ENCODE assay signal across 13 mouse cellular contexts in the genomic region with DNA sequence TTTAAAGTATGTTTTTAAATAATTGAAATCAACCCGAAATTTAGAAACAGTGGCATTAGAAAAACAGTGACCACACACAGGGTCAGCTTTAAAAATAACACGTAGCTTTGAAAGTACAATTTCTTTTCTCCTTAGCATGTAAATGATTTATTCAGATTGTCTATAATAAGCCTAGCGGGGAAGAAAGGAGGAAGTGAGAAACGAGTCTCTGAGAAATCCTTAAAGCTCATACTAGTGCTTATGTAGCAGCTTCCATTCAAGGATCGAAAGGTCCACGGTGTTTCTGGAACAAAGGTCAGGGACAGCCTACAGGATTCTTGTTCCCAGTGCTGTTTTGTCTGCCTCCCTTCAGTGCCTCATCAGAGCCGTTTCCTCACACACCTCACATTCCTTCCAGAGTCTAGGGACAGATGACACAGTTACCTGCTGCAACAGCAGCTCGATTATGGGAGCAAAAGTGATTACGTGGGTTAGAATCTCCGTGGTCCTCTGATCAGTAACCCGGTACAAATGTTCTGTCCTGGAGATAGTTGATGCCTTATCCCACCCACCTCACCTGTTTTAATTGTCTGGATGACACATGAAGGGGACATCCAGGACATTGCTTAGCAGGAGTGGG. TPM values are rescaled to one million over a fixed set of nuclear protein-coding genes. Genes with fewer than 3 reads are reported as not detected.
DNase-seq lines count a peak whose midpoint lies in the region; ATAC-seq lines count a peak whose summit lies in the region.
"Had no signal": no experiment of that assay in that cellular context is flagged by ENCODE, and none has a peak within 500 bp of the region (broad histone marks: within the 10 kb centered on the region; RNA-seq: fewer than 3 reads in every experiment).

No protein-coding gene starts in this region.

- peak; percentile 45 for ATAC-seq in frontal cortex, adult (ENCODE audit: low TSS enrichment)
- ATAC-seq in granulocyte monocyte progenitor cell, adult 5-6 weeks (replicated peaks; ENCODE audit: poor library complexity, severe bottlenecking), result 0 out of 2 replicates have a peak, but pooled peaks have one; percentile 21
- ATAC-seq in neutrophil, adult 5-6 weeks (ENCODE audit: extremely low read depth, insufficient number of reproducible peaks, low FRiP score, poor library complexity, severe bottlenecking), result peak; percentile 46; the same call in 1 of the 2 replicates
- ATAC-seq: forebrain, embryonic 13.5 days; midbrain, embryonic 15.5 days had no signal

- DNase-seq in frontal cortex, postnatal 25 days (ENCODE audit: low spot score in 2 of 2), result no peak
- DNase-seq in kidney, postnatal 14 days, result peak; percentile 15
- no peak for DNase-seq in kidney, postnatal 10 days
- no peak for DNase-seq in c-Kit-positive CD71-positive TER-119-positive erythroid progenitor cells, embryonic 14.5 days (ENCODE audit: low spot score)
- DNase-seq in adrenal gland, postnatal 10 days, result no peak
- DNase-seq: gastrocnemius, postnatal 14 days; heart, postnatal 36 days; layer of hippocampus, postnatal 36 days had no signal

RNA-seq across cellular contexts. Expression of a gene that starts 17.5 kb away (rescaled TPM):
- total RNA-seq in granulocyte monocyte progenitor cell, adult 5-6 weeks (2014; fragmentation: Nextera tagmentation), result 11.8 and 14.5 TPM in 2 replicates
- 8.6 and 14.9 TPM in 2 replicates for total RNA-seq in granulocyte monocyte progenitor cell, adult 5-6 weeks (2017)
- 132 and 166 TPM in 2 replicates for total RNA-seq in neutrophil, adult 5-6 weeks (2017)
- 10 to 100 TPM; 65.2 to 73.8 TPM for total RNA-seq in adrenal gland, postnatal 10 days (2021)
